ENCODE assay signal across 14 mouse cellular contexts in the genomic region with DNA sequence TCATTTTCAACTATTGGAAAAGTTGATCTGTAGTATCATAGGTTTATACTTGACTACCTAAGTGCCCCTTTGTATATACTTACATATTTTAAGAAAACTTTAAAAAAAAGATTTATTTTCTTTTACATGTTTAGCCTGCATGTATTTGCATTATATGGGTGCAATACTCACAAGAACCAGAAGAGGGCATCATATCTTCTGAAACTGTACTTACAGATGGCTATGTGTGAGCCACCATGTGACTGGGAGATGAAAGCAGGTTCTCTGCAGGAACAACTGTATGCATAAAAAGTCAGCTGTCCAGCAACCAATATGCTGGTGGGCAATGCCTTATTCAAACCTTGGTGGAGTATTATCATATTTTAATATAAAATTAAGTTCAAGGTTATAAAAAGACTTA.
DNase-seq lines count a peak whose midpoint lies in the region; ATAC-seq lines count a peak whose summit lies in the region.
"Had no signal": no experiment of that assay in that cellular context is flagged by ENCODE, and none has a peak within 500 bp of the region (broad histone marks: within the 10 kb centered on the region; RNA-seq: fewer than 3 reads in every experiment).

No protein-coding gene starts in this region.

- ATAC-seq in embryonic facial prominence, embryonic 11.5 days (replicated peaks; ENCODE audit: insufficient number of reproducible peaks, low FRiP score, low TSS enrichment, low read depth), result no peak
- no peak for ATAC-seq in kidney, embryonic 16.5 days (ENCODE audit: low FRiP score, low TSS enrichment)

- no peak overlapping the region for H3K4me2 ChIP-seq in embryonic facial prominence, embryonic 11.5 days (ENCODE audit: low read depth, low read length)
- H3K4me2 ChIP-seq in kidney, embryonic 16.5 days (replicated peaks; ENCODE audit: low read depth, low read length), result no peak overlapping the region
- H3K4me2 ChIP-seq: embryonic facial prominence, embryonic 13.5 days; heart, embryonic 15.5 days; liver, embryonic 15.5 days had no signal

- no peak overlapping the region for H3K9ac ChIP-seq in embryonic facial prominence, embryonic 11.5 days (replicated peaks; ENCODE audit: low read length)
- H3K9ac ChIP-seq in kidney, embryonic 16.5 days (replicated peaks; ENCODE audit: low read length), result no peak overlapping the region
- H3K9ac ChIP-seq: embryonic facial prominence, embryonic 13.5 days; heart, embryonic 15.5 days; liver, embryonic 15.5 days had no signal

- peak; percentile 24 for DNase-seq in embryonic facial prominence, embryonic 11.5 days (ENCODE audit: low spot score)
- no peak for DNase-seq in embryonic facial prominence, embryonic 10.5 days (ENCODE audit: low spot score)
- peak; percentile 1 for DNase-seq in kidney, postnatal 14 days
- DNase-seq in A20 (ENCODE audit: low read depth, low spot score), result peak; percentile 59
- peak; percentile 17 for DNase-seq in embryo, embryonic 10.5 days (ENCODE audit: low spot score)
- no peak for DNase-seq in gastrocnemius, postnatal 25 days
- no peak for DNase-seq in adrenal gland, adult 2 months
- DNase-seq: cerebellum, adult 18-20 months; gastrocnemius, postnatal 36 days had no signal

- no peaks in the 10 kb centered on the region for H3K36me3 ChIP-seq in embryonic facial prominence, embryonic 11.5 days (replicated peaks; ENCODE audit: control insufficient read depth, insufficient read depth, low read depth, low read length)
- H3K36me3 ChIP-seq in embryonic facial prominence, embryonic 10.5 days (replicated peaks), result no peaks in the 10 kb centered on the region
- H3K36me3 ChIP-seq in kidney, embryonic 16.5 days (ENCODE audit: insufficient read depth, low read length), result no peaks in the 10 kb centered on the region
- H3K36me3 ChIP-seq: embryonic facial prominence, embryonic 13.5 days; heart, embryonic 15.5 days; liver, embryonic 15.5 days had no signal

- H3K27me3 ChIP-seq in embryonic facial prominence, embryonic 11.5 days (ENCODE audit: control insufficient read depth, insufficient read depth, low read length), result no peaks in the 10 kb centered on the region
- no peaks in the 10 kb centered on the region for H3K27me3 ChIP-seq in embryonic facial prominence, embryonic 10.5 days (replicated peaks; ENCODE audit: low read depth, poor library complexity, severe bottlenecking)
- no peaks in the 10 kb centered on the region for H3K27me3 ChIP-seq in kidney, embryonic 16.5 days (ENCODE audit: insufficient read depth, low read length)
- H3K27me3 ChIP-seq: embryonic facial prominence, embryonic 13.5 days; heart, embryonic 15.5 days; liver, embryonic 15.5 days had no signal

- H3K27ac ChIP-seq in embryonic facial prominence, embryonic 11.5 days (replicated peaks; ENCODE audit: low read depth, low read length), result no peak overlapping the region
- H3K27ac ChIP-seq in embryonic facial prominence, embryonic 10.5 days (replicated peaks), result no peak overlapping the region
- H3K27ac ChIP-seq in kidney, embryonic 16.5 days (ENCODE audit: low read length), result no peak overlapping the region
- H3K27ac ChIP-seq: embryonic facial prominence, embryonic 13.5 days; heart, embryonic 15.5 days; liver, embryonic 15.5 days; macrophage had no signal

- H3K4me1 ChIP-seq in embryonic facial prominence, embryonic 11.5 days (ENCODE audit: control insufficient read depth, insufficient read depth, low read length), result no peaks in the 10 kb centered on the region
- H3K4me1 ChIP-seq in embryonic facial prominence, embryonic 10.5 days, result no peaks in the 10 kb centered on the region
- no peaks in the 10 kb centered on the region for H3K4me1 ChIP-seq in kidney, embryonic 16.5 days (ENCODE audit: insufficient read depth, low read length)
- H3K4me1 ChIP-seq: embryonic facial prominence, embryonic 13.5 days; heart, embryonic 15.5 days; liver, embryonic 15.5 days had no signal

- H3K9me3 ChIP-seq in embryonic facial prominence, embryonic 11.5 days (replicated peaks; ENCODE audit: control insufficient read depth, low read length), result no peaks in the 10 kb centered on the region
- no peaks in the 10 kb centered on the region for H3K9me3 ChIP-seq in embryonic facial prominence, embryonic 10.5 days
- no peaks in the 10 kb centered on the region for H3K9me3 ChIP-seq in kidney, embryonic 16.5 days (ENCODE audit: low read length)
- H3K9me3 ChIP-seq: embryonic facial prominence, embryonic 13.5 days; heart, embryonic 15.5 days; liver, embryonic 15.5 days had no signal

- no peak overlapping the region for H3K4me3 ChIP-seq in embryonic facial prominence, embryonic 11.5 days (ENCODE audit: low read depth, low read length)
- H3K4me3 ChIP-seq in embryonic facial prominence, embryonic 10.5 days, result no peak overlapping the region
- H3K4me3 ChIP-seq in kidney, embryonic 16.5 days (ENCODE audit: low read length), result no peak overlapping the region
- H3K4me3 ChIP-seq: embryonic facial prominence, embryonic 13.5 days; heart, embryonic 15.5 days; liver, embryonic 15.5 days had no signal

Comparison
In these comparisons a context has a peak if more than half of its experiments do, and no peak if none do; other contexts are left out.
1. DNase-seq: peak in embryonic facial prominence, embryonic 11.5 days (single experiment), kidney, postnatal 14 days (single experiment), A20 (single experiment) and embryo, embryonic 10.5 days (single experiment); none in embryonic facial prominence, embryonic 10.5 days (single experiment), gastrocnemius, postnatal 25 days (single experiment) and adrenal gland, adult 2 months (single experiment).